Mouse (Mus musculus): ENCODE measurements around the gene Haao.

Haao gene

DNA sequence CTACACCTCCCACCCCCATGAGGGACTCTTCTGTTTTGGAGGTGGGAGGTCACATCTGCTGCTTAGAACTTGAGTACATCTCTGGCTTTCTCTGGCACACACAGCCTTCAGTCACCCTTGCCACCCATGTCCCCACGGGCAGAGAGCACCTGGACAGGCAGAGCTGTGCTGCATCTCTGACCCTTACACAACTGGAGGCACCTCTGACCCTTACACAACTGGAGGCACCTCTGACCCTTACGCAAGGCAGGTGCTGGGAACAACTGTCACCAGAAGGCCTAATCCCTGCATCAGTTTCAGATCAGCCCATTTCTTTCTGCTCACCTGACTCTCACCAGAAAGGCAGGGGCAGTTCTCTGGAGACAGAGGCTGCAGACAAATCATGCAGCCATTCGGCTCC lies 11.7 kb downstream of the Haao start:
- DNase-seq (ENCODE audit: low spot score in 2 of 2), result no peak

DNA sequence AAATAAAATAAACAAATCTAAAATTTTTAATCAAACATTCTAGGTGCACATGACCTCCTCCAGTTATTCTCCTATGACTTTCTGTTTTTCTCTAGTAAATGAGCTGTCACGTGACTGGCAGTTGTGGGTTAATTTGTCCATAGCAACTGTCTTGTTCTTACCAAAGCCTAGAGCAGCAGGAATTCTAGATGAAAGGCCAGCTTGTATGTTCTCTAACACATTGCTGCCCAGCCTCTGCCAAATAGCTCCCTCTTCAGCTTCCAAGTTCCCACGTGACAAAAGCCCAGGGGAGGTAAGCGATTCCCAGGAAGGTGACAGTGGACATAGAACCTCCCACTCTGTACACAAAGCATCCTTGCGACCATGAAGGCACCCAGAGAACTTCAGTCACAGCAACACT lies 13.6 kb downstream of the Haao start:
- no peak for DNase-seq (ENCODE audit: low spot score in 2 of 2)

DNA sequence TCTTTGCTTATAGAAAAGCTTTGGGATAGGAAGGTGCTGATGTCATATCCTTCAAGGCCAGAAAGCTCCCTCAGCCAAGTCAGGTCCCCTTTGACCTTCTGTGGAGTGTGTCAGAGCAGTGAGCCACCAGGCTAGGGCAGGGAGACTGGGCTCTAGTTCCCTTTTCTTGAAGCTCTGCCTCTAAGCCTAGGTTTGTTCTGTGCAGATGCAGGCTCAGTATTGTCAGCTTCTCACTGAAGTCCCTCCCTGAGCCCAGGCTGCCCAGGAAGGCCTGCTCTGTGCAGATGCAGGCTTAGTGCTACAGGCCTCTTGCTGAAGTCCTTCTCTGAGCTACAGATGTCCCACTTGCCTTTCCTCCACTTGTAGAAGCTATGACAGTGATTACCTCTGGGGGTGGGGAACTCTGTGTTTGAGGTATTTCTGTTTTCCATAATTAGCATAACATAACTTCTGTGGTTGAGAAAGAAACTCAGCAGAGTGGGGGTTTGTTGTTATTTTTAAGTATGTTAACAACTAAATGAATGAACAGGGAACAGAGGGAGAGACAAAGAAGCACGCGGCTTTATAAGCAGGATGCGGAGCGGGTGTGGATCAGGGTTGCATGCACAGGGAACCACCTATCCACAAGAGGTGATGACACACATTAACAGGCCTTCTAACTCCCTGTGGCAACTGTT lies 17.0 kb downstream of the Haao start:
- DNase-seq (ENCODE audit: low spot score in 2 of 2), result no peak

DNA sequence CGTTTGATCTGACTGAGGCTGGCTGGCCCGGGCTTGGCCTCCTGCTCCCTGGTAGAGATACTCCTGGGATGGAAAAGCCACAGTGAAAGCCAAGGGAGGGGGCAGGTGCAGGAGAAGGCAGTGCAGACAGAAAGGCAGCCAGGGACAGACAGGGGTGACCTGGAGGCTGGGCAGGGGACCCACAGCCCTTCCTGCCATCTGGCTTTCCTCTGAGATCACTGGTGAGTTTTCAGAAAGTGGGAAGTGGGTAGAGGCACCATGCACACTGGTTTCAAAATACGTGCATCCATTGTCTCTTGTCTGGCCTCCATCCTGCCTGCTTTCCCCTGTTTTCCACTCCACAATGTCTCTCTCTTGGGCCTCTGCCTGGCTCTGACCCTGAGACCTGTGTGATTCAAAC lies 18.4 kb downstream of the Haao start:
- no peak for DNase-seq (ENCODE audit: low spot score in 2 of 2)

DNA sequence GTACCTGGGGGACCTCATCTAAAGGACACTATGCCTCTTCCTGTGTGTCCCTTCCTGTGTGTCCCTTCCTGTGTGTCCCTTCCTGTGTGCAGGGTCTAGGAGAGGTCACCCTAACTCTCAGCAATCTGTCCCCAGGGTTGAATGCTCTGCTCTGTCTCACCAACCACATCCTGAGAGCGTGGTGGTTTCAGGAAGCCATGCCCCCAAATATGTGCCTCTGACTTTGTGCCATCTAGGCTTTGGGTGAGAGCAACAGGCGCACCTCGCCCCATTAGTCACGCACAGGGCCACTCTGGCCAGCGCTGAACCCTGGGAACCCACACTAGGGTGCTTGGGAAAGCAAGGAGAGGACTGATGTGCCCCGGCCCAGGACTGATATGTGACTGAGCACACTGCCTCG lies 23.9 kb downstream of the Haao start:
- no peak for DNase-seq (ENCODE audit: low spot score in 2 of 2)

DNA sequence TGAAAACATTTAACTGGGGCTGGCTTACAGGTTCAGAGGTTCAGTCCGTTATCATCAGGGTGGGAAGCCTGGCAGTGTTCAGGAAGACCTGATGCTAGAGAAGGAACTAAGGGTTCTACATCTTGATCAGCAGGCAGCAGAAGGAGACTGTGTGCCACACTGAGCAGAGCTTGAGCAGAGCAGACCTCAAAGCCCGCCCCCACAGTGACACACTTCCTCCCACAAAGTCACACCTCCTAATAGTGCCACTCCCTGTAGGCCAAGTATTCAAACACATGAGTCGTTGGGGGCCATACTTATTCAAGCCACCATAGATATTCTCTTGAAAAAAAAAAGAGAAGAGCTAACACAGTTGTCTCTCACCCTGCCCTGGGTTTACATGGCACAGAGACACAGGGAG lies 25.9 kb downstream of the Haao start:
- DNase-seq (ENCODE audit: low spot score in 2 of 2), result no peak

DNA sequence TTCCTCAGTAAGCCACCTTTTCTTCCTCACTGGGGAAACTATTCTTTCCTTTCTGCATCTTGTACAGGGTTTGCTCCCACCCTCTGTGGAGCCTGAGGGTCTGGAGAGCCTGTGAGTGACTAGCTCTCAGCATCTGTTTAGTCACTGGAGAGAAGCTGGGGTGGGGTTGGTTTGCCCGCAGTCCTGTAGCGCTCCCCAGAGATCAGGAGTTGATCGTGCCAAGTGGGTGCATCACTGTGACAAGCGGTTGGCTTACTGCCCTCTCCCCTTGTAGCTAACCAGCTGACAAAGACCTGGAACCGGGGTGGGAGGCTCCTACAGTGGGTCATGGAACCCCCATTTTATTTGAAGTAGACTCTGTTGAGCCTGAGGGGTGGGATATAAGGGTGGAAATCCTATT lies 27.1 kb downstream of the Haao start:
- no peak for DNase-seq (ENCODE audit: low spot score in 2 of 2)

DNA sequence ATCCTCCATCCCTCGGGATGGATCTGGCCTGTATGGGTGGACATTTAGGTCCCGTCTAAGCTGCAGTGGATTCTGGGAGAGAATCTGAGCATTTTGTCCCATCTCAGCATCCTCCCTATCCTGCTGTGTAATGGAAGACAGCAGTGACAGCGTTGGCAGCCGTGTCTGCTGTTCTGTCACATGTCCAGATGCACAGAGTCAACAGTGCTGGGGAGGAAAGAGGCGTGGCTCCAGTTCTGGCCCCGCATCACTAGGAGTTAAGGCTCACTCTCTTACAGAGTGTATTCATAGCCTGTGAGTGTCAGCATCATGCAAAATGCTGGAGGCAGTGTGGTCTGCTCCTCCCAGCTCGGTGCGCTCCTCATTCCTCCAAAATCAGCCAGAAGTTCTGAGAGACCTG lies 28.3 kb downstream of the Haao start:
- DNase-seq (ENCODE audit: low spot score in 2 of 2), result no peak

DNA sequence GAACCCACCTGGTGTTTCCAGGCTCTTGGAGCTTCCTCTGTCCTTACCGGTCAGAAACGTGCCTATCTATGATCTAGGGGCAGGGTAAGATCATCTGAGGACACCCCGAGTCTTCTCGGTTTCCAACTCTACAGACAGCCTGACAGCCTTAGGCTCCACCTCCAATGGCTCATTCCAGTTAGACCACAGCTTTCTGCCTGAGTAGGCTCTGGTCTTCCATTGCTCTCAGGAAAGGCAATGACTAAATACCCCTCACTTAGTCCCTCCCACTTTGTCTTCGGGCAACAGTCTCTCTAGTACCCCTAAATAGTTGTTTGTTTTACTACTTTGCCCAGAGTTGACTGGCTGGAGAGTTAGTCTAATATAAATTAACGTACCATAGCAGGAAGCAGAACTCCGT lies 30.8 kb downstream of the Haao start:
- no peak for DNase-seq (ENCODE audit: low spot score in 2 of 2)

DNA sequence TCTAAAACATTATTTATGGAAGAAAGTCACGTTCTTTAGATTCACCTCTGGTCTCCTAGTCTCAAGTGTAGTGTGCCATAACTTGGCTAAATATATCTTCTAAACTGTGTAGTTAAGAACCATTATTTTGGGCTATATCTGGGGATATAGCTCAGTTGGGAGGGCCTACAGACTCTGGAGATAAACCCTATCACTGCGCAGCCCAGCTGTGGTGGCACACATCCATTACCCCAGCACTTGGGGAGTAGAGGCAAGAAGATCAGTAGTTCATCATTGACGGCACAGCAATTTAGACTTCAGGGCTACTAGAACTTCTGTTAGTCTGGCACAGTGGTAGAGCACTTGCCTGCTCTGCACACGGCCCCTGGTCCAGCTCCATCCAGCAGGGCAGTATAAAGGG lies 34.7 kb downstream of the Haao start:
- no peak for DNase-seq (ENCODE audit: low spot score in 2 of 2)

DNA sequence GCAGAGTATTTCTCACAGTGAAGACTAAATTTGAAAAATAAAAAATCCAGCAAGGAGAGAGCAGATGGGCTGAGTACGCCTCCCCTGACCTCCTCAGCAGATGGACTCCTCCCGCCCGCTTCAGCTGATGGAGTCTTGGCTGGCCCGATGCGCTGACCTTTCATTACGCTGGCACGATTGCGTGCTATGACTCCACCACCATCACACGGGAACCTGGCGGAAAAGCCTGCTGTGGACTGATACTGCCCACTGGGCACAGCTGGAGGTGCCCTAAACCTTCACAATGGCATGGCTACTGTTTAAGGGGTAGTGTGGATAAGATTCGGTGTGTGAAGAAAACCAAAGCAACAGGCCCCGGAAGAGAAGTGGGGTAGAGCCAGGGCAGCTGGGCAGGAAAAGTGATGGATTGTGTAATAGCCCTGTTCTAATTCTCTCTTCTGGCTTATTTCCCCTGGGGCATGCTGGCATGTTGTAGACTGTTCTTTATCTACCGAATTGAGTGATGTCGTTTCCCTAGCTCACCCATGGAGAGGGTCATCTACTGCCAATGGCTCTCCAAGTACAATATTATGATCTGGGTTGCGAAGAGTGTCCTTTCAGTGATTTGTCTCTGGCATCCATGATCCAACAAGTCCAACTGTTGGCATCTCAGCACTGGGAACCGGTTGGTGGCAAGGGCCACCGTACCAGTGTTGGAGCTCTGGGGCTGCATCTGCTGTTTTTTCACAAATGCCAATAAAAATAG lies 35.4 kb downstream of the Haao start:
- peak in 1 of 2 experiments; percentile 35 for DNase-seq (ENCODE audit: low spot score in 2 of 2)

DNA sequence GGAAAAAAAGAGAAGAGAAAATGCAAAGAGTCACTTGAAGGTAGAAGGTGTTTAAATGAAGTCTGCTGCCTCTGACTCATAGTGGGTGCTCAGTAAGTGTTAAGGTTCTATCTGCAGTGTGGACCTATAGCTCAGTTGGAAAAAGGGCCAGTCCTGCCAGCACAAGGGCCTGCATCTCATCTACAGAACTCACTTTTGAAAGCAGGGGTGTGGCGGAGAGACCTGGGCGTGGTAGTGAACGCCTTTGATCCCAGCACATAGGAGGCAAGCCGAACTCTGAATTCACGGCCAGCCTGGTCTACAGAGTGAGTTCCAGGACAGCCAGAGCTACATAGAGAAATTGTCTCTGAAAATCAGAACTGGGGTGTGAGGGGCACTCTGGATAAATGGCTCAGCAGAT lies 37.5 kb downstream of the Haao start:
- DNase-seq (ENCODE audit: low spot score in 2 of 2), result no peak

DNA sequence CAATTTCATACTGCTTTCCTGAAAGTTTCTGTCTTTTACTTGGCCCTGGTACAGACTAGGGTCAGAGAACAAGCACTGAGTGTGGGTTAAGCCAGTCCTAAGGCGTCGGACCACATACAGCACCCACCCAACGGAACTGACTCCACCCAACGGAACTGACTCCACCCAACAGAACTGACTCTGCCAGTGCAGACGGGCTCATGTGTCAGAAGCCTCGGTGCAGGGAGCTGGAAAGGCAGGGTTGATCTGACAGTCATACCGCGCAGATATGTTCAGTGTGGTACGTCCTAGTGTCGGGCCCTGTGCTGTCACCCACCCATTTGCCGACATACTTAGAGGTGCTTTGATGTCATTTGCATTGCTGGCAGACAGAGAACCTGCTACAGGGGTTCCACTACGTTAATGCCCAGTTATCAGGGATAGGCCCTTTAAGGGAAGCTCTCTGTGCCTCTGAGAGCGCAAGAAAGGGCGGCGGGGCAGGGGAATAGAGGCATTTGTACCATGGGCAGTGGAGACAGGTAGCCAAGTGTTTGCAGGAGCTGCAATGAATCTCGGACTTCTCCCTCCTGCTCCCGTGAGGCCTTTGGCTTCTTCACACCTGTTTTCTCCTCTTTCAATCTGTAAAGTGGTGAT lies 38.5 kb downstream of the Haao start:
- DNase-seq (ENCODE audit: low spot score in 2 of 2), result no peak

DNA sequence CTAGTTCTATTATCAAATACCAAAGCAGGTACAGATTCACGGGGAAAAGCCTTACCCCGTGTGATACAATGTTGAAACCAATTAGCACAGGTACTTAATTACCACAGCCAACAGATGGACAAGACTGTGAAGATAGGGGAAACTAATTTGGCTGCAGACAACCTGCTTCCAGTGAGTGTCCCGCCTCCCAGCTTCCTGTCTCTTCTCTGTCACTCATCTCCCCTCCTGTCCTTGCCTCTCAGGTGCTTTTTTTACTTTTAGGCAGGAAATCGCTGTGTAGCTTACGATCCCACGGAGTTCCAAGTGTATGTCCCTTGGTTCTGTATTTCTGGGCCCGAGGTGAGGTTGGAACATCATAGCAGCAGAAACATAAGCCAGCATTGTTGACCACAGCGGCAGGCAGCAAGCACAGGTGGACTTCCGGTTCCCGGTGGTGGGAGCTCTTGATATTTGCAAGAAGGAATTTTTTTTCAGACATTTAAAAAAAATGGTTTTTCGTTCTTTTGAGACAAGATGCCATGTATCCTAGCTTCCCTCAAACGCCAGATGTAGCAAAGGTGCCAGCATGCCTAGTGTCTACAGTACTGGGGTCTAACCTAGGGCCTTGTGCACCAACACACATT lies 39.2 kb downstream of the Haao start:
- no peak for DNase-seq (ENCODE audit: low spot score in 2 of 2)

DNA sequence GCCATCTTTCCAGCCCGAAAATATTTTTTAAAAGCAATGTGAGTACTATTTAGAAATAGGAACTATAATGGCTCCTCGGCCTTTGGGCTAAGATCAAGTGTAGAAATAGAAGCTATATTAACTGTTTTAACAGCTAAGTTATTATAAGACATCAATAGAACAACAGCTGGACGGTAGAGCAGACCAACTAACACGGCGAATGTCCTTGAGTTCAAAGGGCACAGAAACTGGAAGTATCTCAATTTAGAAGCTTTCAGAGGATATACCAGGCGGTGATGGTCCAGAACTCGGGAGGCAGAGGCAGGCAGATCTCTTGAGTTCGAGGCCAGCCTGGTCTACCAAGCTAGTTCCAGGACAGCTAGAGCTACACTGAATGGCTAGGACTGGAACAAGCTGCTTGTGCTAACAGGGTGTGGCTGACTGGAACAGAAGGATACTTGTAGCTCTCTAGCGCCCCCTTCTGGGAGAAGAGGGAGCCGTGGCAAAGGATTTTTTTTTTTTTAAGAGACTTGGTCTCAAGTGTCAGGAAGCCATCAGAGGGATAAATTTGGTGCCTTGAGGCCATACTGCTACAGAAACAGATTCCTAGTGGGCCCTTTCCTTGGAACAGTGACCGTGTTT lies 39.9 kb downstream of the Haao start:
- peak in 1 of 2 experiments; percentile 50 for DNase-seq (ENCODE audit: low spot score in 2 of 2)

DNA sequence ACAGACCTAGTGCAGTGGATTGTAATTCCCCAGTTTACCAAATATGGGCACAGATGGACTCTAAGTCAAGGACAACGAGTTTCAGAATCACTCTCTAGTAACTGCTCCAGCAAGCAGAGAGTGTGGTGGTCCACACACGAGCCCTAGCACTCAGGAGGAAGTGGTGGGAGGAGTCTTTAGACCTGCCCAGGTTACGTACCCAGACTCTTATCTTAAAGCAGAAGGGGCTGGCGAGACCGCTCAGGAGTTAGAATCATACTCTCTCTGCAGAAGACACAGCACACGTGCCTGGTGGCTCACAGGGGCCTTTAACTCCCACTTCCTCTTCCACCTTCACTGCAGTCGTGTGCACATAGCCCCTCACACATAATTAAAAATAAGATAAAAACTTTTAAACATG lies 40.4 kb downstream of the Haao start:
- DNase-seq (ENCODE audit: low spot score in 2 of 2), result no peak

DNA sequence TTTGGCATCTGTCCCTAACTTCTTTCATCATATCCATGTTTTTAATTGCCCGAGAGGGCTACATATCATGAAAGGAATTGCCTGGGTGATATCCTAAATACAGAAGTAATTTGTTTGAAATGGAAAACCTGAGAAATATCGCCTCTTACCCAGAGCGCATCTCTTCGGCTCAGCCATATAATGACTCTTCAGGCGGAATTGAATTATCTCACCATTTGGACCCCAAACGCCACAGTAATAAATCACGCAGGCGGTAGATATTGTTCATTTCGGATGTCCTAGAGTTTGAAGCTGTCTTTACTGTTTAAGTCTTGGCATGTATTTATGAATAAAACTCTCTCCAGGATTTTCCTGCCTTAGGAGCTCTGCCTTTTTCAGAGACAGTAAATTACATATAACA lies 42.7 kb downstream of the Haao start:
- DNase-seq (ENCODE audit: low spot score in 2 of 2), result no peak

DNA sequence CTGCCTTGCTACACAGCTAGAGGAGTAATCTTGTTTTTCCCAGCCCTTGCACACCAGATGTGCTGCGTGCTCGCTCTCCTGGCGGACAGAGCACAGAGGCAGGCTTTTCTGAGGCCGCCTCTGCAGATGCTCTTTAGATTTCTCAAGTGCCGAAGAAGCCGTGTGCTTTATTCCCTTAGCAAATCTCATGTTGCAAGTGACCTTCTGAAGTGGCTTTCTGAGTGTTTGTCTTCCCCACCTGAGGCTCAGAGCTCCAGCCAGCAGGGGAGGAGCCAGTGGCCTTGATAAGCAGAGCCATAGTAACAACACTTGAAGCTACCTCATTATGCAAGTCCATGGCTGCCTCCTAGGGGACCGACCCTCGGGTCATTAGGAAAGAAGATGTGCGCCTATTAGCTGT lies 43.8 kb downstream of the Haao start:
- DNase-seq (ENCODE audit: low spot score in 2 of 2), result no peak

DNA sequence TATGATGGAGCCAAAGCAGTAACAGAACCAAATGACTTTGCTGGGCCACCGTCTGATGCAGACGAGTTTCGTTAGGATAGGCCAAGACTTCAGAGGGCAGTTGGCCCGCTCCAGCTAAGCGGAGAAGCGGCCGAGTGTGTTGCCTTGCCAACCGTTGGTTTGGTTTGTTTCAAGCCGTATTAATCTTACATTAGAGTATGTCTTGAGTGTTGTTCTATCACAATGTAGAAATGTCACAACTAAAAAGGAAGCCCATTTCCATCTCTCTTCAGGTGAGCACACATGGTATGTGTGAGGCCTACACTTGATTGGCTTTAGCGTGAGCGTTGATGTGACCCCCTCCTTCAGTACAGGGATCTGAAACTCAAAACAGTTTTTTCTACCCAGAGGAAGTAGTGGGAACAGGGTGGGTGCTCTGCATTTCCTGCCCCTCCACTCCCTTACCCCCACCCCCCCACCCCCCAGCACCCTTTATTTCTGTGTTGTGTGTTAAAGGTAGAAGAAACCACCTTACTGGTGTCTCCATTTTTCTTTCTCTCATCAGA lies 48.2 kb downstream of the Haao start:
- no peak for DNase-seq (ENCODE audit: low spot score in 2 of 2)

DNA sequence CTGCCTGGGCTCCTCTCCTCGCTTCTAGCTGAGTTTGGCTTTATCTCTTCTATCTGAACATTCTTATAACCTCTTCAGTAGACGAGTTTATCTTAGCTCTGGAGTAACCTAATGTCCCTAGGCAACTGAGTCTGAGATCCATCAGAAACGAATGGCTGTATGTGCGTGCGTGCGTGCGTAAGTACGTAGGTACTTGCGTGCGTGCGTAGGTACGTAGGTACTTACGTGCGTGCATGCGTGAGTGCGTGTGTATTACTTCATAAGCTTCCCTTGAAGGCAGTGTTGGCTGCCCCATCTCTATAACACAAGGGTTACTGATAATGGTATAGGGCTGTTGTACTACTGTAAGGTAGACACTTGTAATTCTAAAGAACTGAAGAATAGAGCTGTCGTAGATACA lies 52.6 kb downstream of the Haao start:
- no peak for DNase-seq (ENCODE audit: low spot score in 2 of 2)

DNA sequence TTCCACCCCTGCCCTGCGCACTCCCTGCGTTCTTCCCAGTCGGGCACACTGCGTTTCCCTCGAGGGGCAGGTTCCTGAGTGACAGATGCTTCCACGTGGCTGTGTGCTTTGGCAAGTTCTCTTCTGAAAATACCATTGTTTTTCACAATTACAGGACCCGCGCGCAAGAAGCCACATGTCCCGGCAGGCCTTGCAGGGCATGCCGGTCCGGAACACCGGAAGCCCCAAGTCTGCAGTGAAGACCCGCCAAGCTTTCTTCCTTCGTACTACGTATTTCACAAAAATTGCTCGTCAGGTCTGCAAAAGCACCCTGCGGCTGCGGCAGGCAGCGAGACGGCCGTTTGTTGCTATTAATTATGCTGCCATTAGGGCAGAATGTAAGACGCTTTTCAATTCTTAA lies 55.4 kb downstream of the Haao start:
- no peak for DNase-seq (ENCODE audit: low spot score in 2 of 2)

DNA sequence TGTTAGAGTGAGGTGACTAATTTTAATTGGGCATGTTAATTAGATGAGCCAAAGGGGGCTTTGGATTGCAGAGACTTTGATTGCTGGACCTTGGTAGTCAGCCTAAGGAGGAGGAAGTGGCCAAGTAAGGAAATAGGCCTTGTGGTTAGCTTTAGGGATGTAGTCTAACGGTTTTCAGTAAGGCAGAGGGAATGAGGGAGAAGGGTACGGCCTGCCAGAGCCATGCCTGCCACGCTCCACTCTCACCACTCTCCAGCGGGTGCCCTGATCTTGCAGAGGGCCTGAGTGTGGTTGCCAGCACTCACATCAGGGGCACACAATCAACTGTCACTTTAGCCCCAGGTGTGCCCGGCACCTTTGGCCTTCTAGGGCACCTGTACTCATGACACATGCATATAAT lies 57.6 kb downstream of the Haao start:
- no peak for DNase-seq (ENCODE audit: low spot score in 2 of 2)
